Mouse (Mus musculus) embryo, embryonic 10.5 days (tissue): ENCODE data around the gene Pigm.
A peak's percentile ranks its signal among the peaks of the same experiment; 100 is the strongest.

ENCODE experiments used
- DNase-seq: peaks from one replicate; pipeline ENCODE4 v3.0.0-alpha.2; 2015; ENCODE audit warnings: low spot score

Gene Pigm

DNA sequence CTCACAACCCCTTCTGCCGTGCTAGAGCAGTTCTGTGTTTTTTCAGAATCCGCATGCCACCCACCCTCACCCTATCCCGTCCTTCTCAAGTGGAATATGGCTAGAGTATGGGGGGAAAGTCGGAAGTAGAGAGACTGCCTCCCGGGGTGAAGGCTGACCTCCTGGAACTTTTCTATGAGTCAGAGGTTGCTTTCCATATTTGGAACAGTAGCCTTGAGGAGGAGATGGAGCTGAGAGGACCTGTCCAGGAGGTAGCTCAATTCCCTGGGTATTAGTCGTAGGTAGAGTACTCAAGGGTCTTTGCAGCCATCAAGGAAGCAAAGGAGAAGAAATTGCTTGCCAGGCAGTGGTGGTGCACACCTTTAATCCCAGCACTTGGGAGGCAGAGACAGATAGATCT is 24.3 kb upstream of the Pigm start:
- no peak for DNase-seq

DNA sequence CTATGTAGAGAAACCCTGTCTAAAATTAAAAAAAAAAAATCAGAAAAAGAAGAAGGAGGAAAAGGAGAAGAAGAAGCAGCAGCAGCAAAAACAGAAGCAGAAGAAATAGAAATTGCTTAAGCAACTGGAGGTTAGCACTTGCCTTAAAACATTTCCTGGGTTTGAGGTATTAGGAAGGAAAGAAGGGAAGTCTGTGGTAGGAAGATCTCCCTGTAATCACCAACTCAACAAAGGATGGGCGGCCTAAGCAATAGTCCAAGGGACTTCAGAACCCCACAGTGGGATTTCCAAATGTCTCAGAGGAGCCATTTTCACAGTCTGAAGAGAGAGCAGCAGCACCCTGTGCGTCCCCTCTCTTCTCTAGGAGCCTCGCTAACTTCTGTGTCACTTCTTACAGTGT is 23.9 kb upstream of the Pigm start:
- DNase-seq, result no peak

DNA sequence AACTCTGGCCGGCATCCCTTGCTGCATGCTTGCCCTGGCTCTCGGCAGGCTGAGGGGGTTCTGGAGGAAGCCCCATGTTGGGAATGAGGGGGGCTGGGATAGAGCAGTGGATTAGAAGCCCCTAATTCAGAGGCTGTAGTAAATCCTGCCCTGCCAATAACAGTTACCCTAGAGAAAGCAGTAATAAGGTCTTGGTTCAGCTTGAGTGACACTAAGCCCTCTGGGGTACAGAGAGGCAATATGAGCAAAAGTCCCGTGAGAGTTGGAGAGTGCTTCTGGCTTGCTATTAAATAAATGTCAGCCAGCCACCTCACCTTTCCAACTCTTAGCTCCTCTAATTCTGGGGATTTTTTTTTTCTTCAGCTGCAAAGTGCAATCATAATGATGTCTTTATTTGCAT is 21.0 kb upstream of the Pigm start:
- DNase-seq, result no peak

DNA sequence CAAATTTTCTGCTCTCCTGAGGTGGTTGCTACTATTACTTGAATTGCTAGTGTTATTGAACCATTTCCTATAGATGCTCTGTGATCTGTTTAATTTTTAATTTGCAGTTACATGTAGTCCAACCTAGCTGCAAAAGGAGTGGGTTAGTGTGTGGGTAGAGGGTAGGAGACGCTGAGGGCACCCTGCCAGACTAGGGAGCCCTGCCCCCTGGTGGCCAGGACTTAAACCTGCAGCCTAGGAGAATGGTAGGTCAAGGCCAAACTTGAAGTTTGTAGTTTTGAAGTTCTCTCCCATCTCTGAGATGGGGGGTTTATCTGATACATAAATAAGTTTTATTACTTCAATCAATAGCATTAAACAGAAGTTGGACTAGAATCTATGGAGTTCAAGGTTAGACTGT is 18.8 kb upstream of the Pigm start:
- peak; percentile 71 for DNase-seq

DNA sequence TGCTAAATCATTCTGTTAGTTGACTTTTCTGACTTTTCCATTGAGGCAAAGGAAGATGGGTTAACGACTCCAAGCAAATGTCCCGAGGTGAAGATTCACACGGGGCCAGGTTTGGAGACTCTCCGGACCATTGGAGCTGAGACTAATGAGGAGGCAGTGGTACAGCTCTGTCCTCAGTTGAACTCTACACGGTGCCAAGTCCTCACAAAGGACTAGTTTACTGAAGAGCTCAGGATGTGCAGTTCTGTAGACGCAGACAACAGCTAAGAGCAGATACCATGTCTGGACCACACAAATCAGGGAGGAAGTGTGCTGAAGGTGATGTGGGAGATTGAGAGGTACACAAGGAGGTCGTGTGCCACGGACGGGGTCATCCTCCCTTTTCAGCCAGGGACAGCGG is 18.0 kb upstream of the Pigm start:
- DNase-seq, result no peak

DNA sequence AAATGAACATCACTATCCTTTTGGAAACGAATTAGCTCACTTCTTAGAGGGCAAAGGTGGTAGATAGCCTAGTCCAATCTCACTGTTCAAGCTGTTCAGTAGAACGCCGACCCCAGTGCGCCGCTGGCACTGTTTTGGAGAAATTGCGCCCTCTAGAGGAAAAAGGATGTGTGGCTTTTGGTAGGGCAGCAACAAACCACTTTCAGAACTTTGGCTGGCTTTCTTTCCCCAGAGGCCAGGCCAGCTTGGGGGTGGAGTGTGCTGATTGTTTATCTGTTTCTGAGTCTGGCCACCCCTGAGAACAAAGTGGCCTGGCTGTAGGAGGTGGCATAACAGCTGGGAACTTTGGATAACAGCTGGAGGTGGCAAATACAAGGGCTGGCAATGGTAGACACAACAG is 11.7 kb upstream of the Pigm start:
- DNase-seq, result peak; percentile 86

DNA sequence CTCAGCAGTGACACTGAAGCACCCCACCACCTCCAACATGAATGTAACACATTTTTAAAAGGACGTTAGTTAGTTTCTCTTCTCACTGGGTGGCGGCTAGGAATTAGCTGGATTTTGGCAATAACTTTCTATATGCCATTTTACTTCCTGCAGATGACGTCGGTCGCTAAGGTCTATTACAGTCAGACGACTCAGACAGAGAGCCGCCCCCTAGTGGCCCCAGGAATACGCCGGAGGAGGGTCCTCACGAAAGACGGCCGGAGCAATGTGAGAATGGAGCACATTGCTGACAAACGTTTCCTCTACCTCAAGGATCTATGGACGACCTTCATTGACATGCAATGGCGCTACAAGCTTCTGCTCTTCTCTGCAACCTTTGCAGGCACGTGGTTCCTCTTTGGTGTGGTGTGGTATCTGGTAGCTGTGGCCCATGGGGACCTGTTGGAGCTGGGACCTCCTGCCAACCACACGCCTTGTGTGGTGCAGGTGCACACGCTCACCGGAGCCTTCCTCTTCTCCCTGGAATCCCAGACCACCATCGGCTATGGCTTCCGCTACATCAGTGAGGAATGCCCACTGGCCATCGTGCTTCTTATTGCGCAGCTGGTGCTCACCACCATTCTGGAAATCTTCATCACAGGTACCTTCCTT is 7.5 kb upstream of the Pigm start:
- DNase-seq, result peak; percentile 81

DNA sequence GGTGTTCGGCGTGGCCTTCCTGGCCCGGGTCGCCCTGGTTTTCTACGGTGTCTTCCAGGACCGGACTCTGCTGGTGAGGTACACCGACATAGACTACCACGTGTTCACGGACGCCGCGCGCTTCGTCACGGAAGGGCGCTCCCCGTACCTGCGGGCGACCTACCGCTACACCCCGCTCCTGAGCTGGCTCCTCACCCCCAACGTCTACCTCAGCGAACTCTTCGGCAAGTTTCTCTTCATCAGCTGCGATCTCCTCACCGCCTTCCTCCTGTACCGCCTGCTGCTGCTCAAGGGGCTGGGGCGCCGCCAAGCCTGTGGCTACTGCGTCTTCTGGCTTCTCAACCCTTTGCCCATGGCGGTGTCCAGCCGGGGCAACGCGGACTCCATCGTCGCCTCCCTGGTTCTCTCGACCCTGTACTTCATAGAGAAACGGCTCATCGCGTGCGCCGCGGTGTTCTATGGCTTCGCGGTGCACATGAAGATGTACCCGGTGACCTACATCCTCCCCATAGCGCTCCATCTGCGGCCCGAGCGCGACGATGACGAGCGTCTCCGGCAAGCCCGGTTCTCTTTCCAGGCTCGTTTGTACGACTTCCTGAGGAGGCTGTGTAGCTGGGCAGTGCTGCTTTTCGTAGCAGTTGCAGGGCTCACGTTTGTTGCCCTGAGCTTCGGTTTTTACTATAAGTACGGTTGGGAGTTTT is 562 bp downstream of the Pigm start:
- DNase-seq, result peak; percentile 30

DNA sequence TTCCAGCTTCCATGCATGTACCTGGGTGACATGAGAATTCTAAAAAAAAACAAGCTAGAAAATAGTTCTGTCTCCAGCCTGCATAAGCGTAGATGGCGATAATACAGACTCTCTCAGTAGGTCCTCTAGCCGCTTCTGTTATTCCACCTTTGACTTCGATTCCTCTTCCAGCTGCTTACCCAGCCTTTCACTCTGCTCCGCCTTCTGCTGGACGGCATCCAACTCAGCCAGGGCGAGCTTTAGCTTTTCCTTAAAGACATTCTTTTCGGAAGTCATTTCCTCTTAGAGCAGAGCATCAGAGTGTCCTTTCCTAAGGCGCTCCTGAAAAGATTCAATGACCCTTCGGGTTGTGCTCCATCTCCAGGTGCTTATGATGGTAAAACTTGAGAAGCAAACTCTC is 3.7 kb downstream of the Pigm start:
- no peak for DNase-seq

DNA sequence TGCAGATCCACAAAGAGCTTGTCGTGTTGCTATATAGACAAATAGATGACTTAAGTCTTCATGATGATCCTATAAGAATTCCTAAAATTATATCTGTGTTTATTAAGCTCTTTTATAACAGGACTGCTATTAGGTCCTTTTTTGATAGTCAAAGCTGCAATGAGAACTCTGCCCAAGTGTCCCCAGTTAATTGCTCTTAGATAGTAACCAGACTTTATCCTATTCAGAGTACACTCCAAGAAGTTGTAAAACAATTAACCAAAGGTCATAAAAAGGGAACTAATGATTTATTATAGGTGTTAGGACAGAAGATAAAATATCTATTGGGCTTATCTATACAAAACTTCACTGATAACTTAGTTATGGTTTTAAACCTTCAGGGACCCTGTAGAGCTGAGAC is 5.7 kb downstream of the Pigm start:
- DNase-seq, result no peak

DNA sequence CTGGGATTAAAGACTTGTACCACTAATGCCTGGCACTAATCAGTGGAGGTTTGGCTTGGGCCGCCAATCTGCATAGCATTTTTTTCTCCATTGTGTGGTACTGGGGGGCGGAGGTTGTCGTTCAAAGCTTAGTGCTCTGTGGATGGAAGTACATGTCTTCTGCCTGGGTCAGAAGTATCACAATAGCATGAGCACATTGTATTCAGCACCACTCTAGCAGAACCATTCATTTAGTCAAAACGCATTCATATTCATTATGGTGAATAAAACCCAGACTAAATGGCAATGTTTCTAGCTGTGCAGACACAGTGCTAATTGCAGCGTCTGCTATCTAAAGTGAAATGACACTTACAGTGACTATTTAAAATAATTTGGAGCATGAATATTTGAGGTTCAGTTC is 10.9 kb downstream of the Pigm start:
- DNase-seq, result no peak

DNA sequence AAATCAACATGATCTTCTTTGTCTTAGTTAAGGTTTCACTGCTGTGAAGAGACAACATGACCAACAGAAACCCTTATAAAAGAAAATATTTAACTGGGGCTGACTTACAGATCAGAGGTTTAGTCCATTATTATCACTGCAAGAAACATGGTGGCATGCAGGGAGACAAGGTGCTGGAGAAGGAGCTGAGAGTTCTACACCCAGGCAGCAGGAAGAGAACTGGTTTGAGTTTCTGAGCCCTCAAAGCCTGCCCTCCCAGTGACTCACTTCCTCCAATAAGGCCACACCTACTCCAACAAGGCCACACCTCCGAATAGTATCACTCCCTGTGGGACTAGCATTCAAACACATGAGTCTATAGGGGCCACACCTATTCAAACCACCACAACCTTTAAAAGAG is 14.4 kb downstream of the Pigm start:
- DNase-seq, result no peak

DNA sequence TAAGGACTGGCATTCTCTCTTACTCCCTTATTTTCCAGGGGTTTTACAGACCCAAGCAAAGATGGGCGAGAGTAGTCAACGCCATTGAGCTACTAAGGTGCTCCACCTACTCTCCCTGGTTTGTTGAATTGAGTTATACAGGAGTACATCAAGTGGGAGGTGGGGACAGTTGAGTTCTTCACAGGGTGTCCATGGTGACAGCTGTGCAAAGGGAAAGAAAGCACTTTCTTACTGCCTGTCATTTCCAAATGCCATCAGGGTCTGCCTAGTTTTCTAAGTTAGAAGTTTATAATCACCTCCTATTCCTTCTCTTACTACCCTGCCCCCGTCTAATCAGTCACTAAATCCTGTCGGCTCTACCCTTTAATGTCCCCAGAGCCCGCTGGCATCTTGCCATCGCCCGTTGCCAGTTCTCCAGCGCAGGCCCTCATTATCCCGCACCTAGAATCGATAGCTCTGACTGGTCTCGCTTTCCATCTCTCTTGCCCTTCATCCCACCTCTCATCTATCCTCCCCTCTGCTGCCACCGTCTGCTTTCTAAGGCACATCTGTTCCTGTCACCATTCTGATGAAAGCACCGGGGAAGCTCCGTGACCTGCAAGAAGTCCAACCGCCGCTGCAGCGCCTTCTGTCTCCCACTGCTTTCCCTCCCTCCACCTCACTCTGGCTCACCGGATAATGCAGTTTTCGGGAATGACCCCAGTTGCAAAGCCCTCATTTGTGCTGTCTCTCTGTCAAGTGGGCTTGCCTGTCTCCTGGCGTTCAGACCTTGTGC is 15.6 kb downstream of the Pigm start:
- no peak for DNase-seq

DNA sequence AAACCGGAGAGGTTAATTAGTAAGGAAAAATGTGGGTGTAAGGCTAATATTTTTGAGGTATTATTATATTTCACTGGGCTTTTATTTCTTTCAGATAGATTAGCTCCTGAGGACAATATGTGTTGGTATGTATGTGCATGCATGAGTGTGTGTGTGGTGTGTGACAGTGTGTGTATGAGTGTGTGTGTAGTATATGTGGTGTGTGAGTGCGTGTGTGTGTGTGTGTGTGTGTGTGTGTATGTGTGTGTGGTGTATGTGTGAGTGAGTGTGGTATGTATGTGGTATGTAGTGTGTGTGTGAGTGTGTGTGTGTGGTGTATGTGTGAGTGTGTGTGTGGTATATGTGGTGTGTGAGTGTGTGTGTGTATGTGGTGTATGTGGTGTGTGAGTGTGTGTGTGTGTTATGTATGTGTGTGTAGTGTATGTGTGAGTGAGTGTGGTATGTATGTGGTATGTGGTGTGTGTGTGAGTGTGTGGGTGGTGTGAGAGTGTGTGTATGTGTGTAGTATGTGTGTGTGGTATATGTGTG is 16.4 kb downstream of the Pigm start:
- DNase-seq, result no peak

DNA sequence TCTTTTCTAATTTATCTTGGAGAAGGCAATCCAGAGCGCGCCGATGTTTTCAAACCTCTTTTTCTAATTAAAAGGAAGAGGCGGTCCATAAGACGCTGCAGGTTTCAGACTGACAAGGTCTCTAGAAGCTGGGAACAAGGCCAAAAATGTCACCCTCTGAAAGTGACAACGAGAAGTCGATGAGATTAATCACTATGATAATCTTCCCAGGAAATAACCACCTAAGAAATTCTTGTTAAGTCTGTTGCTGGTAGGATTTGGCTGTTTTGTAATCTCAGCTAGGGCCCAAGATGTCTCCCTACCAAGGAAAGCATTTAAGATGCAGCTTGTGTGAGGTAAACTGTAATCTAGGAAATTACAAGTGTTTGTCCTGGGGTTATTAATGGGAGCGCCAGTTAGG is 17.4 kb downstream of the Pigm start:
- DNase-seq, result no peak

DNA sequence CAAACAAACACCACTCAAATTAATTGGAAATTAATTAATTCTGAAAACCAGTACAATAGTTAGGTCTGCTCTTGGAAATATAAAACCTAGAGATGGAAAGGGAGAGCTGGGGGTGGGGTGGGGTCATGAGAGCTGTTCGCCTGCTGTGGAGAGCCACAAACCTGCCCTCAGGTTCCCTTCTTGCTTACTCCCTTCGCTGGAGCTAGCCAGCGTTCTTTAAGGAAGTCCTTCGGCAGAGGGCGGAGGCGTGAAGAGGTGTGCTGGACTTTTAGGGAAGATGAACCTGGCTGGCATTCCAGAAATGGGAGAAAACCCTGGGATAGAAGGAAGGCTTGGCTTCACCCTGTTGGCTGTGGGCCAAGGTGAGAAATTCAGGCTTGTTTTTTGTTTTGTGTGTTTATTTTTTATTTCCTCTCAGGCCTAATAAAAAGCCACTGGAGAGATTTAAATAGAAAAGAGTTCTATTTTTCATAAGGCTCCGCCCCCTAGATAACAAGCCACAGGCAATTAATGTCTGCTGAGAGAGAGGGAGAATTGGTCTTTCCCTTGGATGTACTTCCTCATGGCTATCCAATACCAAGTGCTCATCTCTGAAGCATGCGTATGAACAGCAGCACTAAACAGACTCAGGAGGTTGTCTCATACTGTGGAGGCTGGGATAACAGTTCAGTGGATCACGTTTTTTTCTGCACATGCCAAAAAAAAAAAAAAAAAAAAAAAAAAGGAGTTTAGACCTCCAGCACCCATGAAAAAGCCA is 20.8 kb downstream of the Pigm start:
- DNase-seq, result no peak

DNA sequence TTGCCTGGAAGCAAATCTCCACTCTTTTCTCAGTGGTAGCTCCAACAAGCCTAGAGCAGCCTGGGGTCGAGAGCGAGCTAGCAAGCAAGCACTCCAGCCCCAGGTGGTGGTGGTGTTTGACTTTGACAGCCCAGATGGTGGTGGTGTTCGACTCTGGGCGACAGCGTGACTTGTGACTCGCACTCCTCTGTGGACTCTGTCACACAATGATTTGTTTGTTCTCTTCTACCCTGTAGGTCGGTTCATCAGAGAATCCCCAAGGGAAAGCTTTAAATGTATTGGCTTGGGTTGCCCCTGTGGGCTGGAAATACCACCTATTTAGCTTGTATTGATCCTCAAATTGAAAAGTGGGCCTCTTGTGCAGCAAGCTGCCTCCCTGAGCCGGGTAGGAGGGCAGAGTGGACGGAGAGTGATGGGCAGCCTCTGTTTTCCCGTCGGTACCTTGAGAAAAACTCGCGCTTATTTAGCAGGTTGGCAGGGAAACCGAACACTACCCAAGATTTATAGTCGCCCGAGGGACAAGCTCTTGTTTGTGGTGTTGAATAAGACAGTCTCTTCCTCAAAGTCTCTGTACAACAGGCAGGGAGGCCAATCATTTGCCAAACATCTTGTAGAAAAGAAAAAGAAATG is 29.8 kb downstream of the Pigm start:
- peak; percentile 45 for DNase-seq

DNA sequence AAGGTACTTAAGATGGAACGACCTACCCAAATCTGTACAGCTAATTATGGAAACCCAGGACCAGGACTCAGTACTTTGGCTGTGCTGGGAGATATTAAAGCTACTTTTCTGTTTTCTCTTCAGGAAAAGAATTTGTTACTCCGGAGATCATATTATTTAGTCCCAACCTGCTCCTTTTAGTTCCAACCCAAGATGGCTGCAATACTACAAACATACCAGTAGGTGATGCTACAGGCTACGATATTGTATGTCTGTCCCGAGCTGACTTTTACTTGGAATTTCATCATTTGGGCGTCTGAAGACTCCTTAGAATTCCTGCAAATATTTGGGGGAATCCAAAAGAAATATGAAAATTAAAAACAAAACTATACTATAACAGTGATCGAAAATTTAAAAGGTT is 32.6 kb downstream of the Pigm start:
- peak; percentile 86 for DNase-seq

DNA sequence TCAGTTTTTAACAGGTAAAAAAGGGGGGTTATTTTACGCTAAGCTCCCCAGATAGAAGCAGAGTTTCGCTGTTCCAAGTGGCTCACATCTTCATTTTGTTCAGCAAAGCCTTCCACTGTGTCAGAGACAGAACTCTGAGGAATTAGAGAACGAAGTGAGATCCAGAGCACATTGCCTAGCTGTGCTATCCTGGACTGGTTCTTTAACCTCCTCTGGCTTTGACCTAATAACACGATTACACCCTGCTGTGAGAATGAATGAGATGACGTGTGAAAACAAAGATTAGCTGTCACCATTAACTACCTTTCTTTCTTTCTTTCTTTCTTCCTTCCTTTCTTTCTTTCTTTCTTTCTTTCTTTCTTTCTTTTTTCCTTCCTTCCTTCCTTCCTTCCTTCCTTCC is 33.1 kb downstream of the Pigm start:
- DNase-seq, result no peak

DNA sequence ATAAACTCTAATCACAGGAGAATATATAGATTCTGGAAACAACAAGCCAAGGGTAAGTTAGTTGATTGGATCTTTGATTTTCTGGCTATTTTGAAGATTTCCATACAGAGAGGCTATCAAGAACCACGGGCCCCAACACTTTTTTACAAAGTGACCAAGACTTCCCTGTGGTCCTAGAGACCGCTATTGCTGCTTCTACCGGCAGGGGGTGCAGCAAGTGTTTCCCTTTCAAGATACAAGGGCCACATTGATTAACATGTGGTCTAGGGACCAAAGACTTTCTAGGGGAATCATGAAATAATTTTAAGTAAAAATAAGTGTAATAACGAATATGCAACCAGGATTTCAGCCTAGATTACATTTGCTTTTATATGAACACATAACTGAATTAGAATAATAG is 34.5 kb downstream of the Pigm start:
- peak; percentile 83 for DNase-seq

DNA sequence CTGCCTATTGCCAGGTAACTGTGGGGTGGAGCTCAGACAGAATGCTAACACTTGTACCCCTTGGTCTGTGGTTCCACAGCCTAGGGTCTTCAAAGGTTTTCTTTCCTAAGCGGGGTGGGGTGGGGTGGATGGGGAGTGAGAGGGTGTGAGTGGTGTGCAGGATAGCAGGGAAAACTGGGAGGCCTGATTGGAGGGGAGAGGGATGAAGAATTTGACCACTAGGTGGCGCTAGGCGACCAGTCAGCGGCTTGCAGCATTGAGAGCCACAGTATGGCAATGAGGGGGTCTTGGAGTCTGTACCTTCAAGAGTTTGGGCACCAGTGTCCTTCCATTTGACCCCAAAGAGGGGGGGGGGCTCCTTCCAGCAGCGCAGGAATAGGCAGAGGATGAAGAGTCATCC is 35.9 kb downstream of the Pigm start:
- peak; percentile 90 for DNase-seq
